Mouse (Mus musculus): Measurements from ENCODE around the gene Gm20594.

Gene Gm20594

DNA sequence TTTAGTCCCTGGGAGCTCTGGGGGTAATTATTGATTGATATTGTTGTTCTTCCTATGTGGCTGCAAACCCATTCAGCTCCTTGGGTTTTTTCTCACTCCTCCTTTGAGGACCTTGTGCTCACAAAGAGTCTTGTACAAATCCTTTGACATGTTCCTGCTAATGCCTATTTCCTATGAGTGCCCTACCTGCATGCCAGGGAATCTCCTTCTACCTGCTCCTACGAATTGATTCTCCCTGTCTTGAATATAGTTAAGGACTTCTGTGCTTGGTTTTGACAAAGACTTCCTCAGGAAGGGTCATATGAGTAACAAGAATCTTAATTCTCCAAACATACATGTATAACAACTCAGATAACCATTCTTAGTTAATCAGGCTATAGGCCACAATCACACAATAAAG, at the start of gene Gm20594:
TSS of gene Gm20594 (plus strand) at position 301 of the 400 bp plus-strand sequence.
- no peak for DNase-seq

GRCm38 (mm10) chr6:79818114-79818513, 398 bp downstream of the Gm20594 start:
- no peak for DNase-seq

DNA sequence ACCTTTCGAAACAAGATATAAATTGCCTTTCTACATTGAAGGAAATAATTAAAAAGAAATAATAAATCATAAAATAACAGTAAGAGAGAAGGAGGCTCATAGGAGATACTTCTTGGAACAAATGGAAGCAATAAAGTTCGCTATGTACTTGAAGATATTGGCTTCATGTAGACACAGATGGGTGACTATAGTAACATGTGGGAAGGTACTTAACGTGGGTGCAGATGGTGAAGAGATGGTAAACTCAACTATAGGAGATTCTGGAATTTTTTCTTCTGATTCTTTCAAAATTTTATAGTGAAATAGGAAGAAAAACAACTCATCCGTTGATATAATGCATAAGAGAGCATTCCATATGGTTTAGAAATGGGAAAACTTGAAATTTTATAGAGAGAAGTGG, 16.1 kb downstream of the Gm20594 start:
- no peak for DNase-seq

- DNase-seq, result no peak
Measured at GRCm38 (mm10) chr6:79846829-79847228, 29.1 kb downstream of the Gm20594 start.

Measured in embryo, embryonic 11 days (tissue).